Mouse (Mus musculus) MEL-GATA-1-ER (cell line): ENCODE data around the gene Lamtor5.

ENCODE experiments used
- DNase-seq: peaks from one replicate; pipeline ENCODE4 v3.0.0-alpha.2; 2012; ENCODE audit warnings: low read depth; ENCODE audit errors: extremely low read depth

Gene Lamtor5

DNA sequence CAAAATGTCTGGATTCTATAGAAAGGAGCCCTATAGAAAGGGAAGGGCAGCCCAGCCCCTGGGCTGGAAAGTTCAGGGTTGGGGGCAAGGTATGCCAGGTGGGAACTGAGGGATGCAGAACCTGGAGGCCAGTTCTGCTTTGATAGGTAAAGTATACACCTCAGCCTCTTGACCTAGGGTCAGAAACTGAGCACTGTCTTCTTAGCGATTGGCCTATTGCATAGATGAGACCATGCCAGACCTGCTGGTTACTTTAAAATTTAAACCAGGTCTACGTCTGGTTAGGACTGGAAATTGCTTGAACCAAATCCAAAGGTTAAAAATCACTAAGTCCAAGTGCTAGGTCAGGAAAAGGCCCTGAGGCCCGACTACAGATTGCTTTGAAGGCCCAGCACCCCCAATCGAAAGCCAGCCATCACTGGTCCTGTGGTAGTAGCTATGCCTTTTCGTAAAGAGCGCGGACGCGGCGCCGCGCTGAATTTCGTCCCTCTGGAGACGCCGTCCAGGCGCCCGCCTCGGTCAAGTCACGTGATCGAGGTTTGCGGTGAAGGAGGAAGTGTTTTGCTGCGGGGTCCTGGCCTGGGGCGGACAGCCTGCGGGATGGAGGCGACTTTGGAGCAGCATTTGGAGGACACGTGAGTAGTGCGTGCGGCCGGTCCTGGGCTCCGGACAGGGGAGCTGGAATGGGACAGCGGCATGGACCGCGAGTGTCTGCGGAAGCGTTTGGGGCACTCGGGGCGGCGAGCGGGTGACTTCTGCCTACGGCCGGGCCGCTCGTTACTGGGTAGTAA is at the start of gene Lamtor5:
Gene Lamtor5, plus strand, starts transcription at position 380 of the 791 bp plus-strand sequence.
- peak; percentile 82 for DNase-seq

DNA sequence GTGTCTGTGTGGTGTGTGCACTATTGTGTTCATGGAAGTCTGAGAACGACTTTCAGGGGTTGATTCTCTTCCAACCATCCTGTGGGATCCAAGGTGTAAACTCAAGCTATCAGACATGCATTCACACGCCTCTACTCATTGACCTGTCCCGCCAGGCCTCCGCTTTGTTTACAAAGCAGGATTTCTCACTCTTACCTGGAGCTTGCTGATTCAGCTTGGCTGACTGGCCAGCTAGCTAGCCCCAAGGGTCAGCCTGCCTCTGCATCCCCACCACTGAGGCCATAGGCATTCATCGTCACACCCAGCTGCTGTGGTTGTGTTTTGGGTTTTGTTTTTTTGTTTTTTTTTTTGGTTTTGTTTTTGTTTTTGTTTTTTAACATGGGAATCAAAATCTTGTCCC is 49.4 kb upstream of the Lamtor5 start:
- no peak for DNase-seq

DNA sequence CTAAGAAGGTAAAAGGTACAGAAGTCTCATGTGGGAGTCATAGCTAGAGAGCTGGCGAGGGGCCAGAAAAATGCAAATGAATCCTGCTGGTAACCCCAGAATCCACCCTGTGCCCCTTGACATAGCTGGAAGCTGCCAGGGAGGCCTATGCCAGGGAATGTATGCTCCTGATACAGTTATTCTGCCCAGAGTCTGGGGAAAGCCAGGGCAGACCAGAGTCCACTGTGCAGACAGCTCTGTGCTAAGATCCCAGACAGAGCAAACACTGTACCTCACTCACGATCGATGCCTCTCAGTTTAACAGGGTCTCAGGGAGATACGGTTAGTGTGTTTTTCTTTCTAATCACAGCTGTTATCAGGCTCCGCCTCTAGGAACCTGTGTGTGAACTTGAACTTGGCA is 48.8 kb upstream of the Lamtor5 start:
- DNase-seq = no peak

DNA sequence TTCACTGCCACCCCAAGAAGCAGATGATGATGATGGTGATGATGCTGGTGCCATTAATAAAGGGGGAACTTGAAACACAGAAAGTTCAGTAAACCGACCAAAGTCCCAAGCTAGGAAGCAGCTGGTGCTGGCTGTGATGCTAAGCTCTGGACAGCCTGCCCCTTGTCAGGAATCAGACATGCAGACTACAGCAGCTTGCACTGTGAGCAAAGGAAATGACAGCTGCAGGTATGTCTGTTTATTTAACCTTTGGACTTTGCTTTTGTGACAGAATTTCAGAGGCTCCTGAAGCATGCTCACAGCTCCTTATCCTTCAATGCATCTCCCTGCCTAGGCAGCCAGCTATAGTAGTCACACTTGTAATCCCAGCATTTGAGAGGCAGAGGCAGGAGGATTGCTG is 48.1 kb upstream of the Lamtor5 start, which contains the start of gene A630076J17Rik:
Gene A630076J17Rik, plus strand, starts transcription at position 88 of the 400 bp plus-strand sequence.
- no peak for DNase-seq

GRCm38 (mm10) chr3:107231202-107231601 is 47.5 kb upstream of the Lamtor5 start:
- no peak for DNase-seq

- peak; percentile 66 for DNase-seq
Observed at GRCm38 (mm10) chr3:107233351-107233813, 45.3 kb upstream of the Lamtor5 start.

DNA sequence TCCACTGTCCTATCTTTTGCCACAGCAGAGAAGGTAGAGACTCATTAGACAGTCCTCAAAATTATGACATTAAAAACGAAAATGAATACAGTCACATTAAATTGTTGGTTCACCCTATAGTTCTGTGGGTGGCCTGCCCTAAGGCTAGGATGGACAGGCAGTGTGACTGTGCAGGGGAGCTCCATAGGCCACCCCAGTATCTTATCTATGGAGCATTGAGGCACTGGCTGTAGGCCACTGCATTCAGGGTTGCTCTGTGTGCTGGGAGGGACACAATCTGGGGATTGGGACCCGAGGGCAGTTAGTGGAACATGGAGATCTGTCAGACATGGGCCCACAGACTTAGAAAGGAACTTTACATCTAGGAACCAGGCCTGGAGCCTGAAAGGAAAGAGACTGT is 44.7 kb upstream of the Lamtor5 start:
- DNase-seq = no peak

- DNase-seq = no peak
Observed at GRCm38 (mm10) chr3:107238051-107238450, 40.6 kb upstream of the Lamtor5 start.

- no peak for DNase-seq
Observed at GRCm38 (mm10) chr3:107238471-107238980, 40.1 kb upstream of the Lamtor5 start.

DNA sequence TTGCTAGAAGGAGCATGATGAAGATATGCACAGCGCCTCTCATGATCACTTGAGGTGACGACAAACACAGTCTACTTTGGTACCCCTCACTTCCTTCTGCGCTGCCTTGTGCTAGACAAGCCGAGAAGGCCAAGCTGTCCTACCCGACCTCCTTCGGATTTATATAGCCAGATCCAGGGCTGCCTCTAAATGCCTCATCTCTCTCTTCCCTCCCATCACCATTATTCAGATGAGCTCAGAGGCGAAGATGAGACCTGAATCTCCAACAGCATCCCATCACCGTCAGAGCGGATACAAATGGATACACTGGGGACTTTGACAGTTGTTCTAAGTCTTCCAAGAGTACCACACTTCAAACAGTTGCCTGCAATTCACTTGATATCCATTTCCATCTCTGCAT is 39.1 kb upstream of the Lamtor5 start, which contains the start of gene Prok1:
Gene Prok1, minus strand, starts transcription at position 101 of the 400 bp plus-strand sequence.
- DNase-seq = no peak

- no peak for DNase-seq
Observed at GRCm38 (mm10) chr3:107241389-107242094, 37.1 kb upstream of the Lamtor5 start.

DNA sequence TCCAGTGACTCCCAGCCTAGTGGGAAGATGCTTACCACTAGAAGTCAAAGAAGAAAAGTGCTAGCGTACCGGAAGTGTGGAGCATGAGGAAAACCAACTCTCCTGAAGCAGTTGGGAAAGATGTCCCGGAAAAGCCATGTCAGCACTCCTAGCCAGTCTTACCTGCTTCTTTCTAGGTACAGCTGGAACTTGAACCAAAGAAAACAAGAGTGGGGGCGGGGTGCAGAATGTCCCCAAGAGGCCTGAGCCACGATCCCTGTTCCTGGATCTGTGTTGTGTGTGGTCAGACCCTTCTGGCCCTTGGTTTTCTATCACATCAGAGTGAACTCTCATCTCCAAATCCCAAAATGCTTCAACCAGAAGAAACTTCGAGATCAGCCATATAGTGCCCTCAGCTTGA is 31.8 kb upstream of the Lamtor5 start:
- DNase-seq = no peak

DNA sequence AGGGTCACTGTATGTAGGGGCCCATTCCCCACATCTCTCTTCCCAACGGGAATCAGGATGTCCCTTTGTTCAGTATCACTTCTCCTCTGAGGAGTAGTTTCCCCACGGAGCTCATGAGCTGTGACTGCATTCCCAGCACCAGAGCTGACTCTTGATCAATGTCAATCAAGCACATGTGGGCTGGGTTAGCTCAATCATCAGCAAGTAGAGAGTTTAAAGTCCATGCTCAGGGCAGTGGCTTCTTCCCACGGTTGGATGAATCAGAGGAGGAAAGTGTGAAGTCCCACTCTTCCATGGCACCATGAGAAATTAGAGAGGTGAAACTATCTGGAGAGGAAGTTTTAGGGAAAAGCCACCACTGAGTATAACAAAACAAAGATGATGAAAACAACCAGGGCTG is 29.6 kb upstream of the Lamtor5 start:
- DNase-seq = no peak

DNA sequence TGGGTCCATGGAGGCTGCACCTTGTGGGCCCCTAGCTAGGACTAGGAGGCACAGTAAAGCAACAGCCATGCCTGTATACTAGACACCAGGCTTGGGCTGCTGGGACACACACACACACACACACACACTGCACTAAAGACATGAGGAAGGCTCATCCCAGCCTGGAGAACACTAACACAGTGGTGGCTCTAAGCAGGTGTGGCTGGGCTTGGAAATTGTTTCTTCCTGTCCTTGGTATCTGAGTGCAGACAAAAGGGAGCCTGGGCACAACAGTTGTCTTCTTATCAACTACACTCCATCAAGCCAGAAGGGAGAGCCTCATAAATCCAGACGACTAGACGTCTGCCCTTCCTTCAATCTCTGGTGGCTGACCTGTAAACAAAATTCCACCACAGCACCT is 28.3 kb upstream of the Lamtor5 start:
- DNase-seq = no peak

- peak; percentile 23 for DNase-seq
Observed at GRCm38 (mm10) chr3:107252035-107252434, 26.6 kb upstream of the Lamtor5 start.

- no peak for DNase-seq
Observed at GRCm38 (mm10) chr3:107253925-107254324, 24.7 kb upstream of the Lamtor5 start.

DNA sequence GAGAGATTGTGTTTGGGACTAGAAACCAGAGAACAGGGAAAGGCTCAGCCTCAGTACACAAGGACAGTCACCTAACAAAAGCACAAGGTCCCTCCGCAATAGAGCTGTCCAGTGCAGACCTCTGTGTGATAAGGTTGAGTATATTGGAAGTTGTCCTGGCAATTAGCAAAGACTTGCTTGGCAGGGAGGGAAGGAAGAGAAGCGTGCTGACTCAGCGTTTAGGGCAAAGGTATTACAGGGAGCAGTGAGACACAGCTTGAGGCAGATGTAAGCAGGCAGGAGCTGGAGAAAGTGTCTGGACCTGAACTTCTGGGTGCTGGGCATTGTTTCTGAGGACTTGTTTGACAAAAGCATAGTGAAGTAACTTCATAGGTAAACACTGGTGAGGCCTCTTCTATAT is 22.7 kb upstream of the Lamtor5 start:
- DNase-seq = no peak

- no peak for DNase-seq
Observed at GRCm38 (mm10) chr3:107256724-107257123, 21.9 kb upstream of the Lamtor5 start.

DNA sequence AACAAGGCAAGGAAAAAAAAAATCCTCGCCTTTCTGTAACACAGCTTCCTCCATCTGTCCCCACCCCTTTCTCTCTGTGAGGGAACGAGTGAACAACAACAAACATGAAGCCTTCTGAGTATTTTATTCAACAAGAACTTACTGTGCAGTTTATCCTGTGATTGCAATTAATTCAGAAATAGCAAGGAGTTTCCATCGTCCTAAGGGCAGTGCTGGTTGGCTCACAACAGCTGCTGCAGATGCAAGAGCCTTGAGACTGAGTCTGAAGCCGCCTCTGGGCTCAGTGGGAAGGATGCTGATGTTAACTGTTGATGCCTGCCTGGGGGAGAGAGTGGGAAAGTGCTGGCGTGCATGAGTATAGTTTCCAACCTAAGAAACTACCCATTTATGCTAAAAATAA is 20.7 kb upstream of the Lamtor5 start:
- no peak for DNase-seq

GRCm38 (mm10) chr3:107260956-107261850 is 17.5 kb upstream of the Lamtor5 start:
- no peak for DNase-seq

DNA sequence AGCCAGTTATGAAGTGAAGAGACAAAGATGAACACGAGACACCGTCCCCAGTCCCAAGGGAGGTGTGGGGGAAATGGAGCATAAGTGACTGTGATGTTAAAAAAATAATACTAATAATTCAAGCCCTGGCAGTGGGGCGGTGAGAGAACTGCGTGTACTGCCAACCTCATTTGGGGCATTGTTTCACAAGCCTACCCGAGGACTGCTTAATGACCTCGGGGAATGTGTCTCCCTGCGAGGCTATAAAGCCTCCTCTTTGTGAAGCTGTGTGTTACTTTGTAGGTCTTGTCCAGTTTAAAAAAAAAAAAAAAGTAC is 16.9 kb upstream of the Lamtor5 start:
- DNase-seq = no peak
